Mouse (Mus musculus): ENCODE measurements around the gene Jhy. TPM values are rescaled to one million over a fixed set of nuclear protein-coding genes. Genes with fewer than 3 reads are reported as not detected.

Gene Jhy
- polyA plus RNA-seq, 1 experiment from 2014 or later, result 0.88 TPM

DNA sequence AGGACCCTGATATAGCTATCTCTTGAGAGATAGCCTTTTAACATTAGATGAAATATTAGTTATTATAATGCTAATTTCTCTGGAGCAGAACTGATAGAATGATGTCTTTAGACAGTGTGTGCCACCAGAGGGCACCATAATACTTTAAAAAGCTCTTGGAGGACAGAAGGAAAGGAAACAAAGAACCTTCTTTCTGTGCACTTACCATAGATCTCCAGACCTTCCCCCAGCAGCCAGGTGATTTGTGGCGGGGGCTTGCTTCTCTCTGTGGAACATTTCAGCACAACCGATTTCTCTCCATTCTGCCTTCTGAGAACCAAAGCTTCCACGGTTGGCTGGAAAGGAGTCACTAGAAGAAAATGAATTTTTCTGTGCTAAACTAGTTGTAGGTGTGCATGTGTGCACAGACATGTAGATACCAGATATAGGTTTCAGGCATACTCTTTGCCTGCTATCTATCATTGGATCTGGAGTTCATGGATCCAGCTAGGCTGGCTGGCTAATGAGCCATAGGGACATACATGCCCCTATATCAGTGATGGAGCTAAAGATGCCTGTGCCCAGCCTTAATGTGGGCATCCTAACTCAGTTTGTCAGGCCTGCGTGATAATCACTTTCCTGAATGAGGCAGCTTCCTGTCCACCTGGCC lies 26.1 kb upstream of the Jhy start:
- H3K4me1 ChIP-seq (ENCODE audit: control insufficient read depth, insufficient read depth, low read length), result no peaks in the 10 kb centered on the region
- no peak overlapping the region for H3K27ac ChIP-seq (ENCODE audit: low read depth, low read length)
- DNase-seq (ENCODE audit: low spot score) (peak; percentile 68), ATAC-seq (ENCODE audit: insufficient read depth, low FRiP score, low TSS enrichment) (peak; percentile 48; the same call in 1 of the 2 replicates)
- H3K36me3 ChIP-seq (ENCODE audit: control insufficient read depth, insufficient read depth, low read length), result no peaks in the 10 kb centered on the region
- 43% methylated on average over 4 of the region's 4 CpGs for WGBS
- no peak overlapping the region for H3K4me2 ChIP-seq (ENCODE audit: low read depth)
- H3K4me3 ChIP-seq (ENCODE audit: low read depth, low read length), result no peak overlapping the region
- no peaks in the 10 kb centered on the region for H3K9me3 ChIP-seq (ENCODE audit: control insufficient read depth, low read length)
- H3K9ac ChIP-seq (ENCODE audit: low read length), result no peak overlapping the region
- no peaks in the 10 kb centered on the region for H3K27me3 ChIP-seq (ENCODE audit: control insufficient read depth, insufficient read depth, low read length)

DNA sequence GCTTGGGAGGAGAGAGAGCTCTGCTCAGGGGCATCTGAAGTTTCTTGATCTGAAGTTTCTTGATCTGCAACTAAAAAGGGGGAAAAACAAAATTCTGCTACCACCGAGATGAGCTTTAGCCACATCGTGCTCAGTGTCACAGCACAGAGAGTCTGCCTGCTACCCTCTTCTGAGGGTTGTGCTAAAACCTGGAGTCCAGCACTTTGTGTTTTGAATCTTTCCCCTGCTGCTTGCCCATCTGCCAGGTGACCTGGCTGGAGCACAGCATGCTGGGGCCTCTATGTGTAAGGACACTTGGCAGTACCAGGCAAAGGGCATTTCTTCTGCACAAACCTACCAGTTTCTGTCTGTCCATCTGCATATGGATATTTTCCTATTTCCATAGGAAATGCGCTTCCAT lies 20.4 kb upstream of the Jhy start:
- 77% methylated on average over 3 of the region's 3 CpGs for WGBS
- no peaks in the 10 kb centered on the region for H3K4me1 ChIP-seq (ENCODE audit: control insufficient read depth, insufficient read depth, low read length)
- no peak for DNase-seq (ENCODE audit: low spot score)
- H3K27ac ChIP-seq (ENCODE audit: low read depth, low read length), result no peak overlapping the region
- no peak overlapping the region for H3K4me3 ChIP-seq (ENCODE audit: low read depth, low read length)
- no peaks in the 10 kb centered on the region for H3K27me3 ChIP-seq (ENCODE audit: control insufficient read depth, insufficient read depth, low read length)
- H3K36me3 ChIP-seq (ENCODE audit: control insufficient read depth, insufficient read depth, low read length), result no peaks in the 10 kb centered on the region
- ATAC-seq (ENCODE audit: insufficient read depth, low FRiP score, low TSS enrichment), result no peak
- no peaks in the 10 kb centered on the region for H3K9me3 ChIP-seq (ENCODE audit: control insufficient read depth, low read length)
- no peak overlapping the region for H3K9ac ChIP-seq (ENCODE audit: low read length)
- no peak overlapping the region for H3K4me2 ChIP-seq (ENCODE audit: low read depth)

GRCm38 (mm10) chr9:40983758-40984157 lies 19.8 kb upstream of the Jhy start:
- H3K27me3 ChIP-seq (ENCODE audit: control insufficient read depth, insufficient read depth, low read length), result no peaks in the 10 kb centered on the region
- no peak overlapping the region for H3K4me2 ChIP-seq (ENCODE audit: low read depth)
- H3K36me3 ChIP-seq (ENCODE audit: control insufficient read depth, insufficient read depth, low read length), result no peaks in the 10 kb centered on the region
- ATAC-seq (ENCODE audit: insufficient read depth, low FRiP score, low TSS enrichment) (no peak), DNase-seq (ENCODE audit: low spot score) (no peak)
- H3K9me3 ChIP-seq (ENCODE audit: control insufficient read depth, low read length), result no peaks in the 10 kb centered on the region
- no peak overlapping the region for H3K27ac ChIP-seq (ENCODE audit: low read depth, low read length)
- H3K4me3 ChIP-seq (ENCODE audit: low read depth, low read length), result no peak overlapping the region
- 83% methylated on average over 3 of the region's 3 CpGs for WGBS
- H3K4me1 ChIP-seq (ENCODE audit: control insufficient read depth, insufficient read depth, low read length), result no peaks in the 10 kb centered on the region
- H3K9ac ChIP-seq (ENCODE audit: low read length), result no peak overlapping the region

- Histone ChIP-seq H3K4me3 (ENCODE audit: low read depth, low read length) (no peak overlapping the region), H3K36me3 (ENCODE audit: control insufficient read depth, insufficient read depth, low read length) (no peaks in the 10 kb centered on the region), H3K27ac (ENCODE audit: low read depth, low read length) (no peak overlapping the region), H3K9ac (ENCODE audit: low read length) (no peak overlapping the region), H3K27me3 (ENCODE audit: control insufficient read depth, insufficient read depth, low read length) (no peaks in the 10 kb centered on the region), H3K4me2 (ENCODE audit: low read depth) (no peak overlapping the region), H3K4me1 (ENCODE audit: control insufficient read depth, insufficient read depth, low read length) (no peaks in the 10 kb centered on the region), H3K9me3 (ENCODE audit: control insufficient read depth, low read length) (no peaks in the 10 kb centered on the region)
- no peak for ATAC-seq (ENCODE audit: insufficient read depth, low FRiP score, low TSS enrichment)
- WGBS, result 45% methylated on average over 6 of the region's 6 CpGs
- DNase-seq (ENCODE audit: low spot score), result no peak
These were observed 18.6 kb upstream of the Jhy start for GRCm38 (mm10) chr9:40982480-40982879.

DNA sequence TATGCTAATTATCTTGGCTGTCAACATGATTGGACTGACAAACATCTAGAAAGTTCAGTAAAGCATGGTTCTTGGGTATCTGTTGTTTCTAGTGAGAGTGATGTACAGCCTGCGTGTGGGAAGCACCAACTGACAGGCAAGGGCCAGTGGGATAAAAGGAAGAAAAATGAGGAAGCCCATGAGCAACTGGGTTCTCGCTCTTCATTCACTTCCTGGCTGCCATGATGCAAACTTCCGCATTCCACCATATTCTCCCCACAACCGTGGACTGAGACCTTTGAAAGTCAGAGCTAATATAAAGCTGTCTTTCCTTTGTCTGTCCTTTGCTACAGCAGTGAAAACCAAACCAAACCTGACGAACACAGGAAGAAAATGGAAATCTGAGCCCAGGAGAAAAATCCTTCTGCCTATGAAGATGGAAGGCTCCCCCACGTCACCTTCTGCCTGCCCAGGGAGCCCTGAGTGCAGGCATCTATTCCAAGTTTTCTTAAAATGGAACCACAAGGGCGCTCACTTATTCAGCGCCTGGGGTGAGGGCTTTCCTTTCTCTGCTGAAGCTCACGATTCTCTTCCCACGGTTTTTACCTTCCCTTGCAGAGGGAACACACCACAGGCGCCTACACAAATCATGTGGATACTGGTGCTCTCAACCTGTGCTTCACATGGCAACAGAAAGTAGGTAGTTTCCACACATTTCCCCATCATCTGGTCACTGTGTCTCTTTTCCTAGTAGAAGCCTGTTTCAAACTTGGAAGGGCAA lies 10.3 kb upstream of the Jhy start:
- no peaks in the 10 kb centered on the region for H3K36me3 ChIP-seq (ENCODE audit: control insufficient read depth, insufficient read depth, low read length)
- no peak for ATAC-seq (ENCODE audit: insufficient read depth, low FRiP score, low TSS enrichment)

DNA sequence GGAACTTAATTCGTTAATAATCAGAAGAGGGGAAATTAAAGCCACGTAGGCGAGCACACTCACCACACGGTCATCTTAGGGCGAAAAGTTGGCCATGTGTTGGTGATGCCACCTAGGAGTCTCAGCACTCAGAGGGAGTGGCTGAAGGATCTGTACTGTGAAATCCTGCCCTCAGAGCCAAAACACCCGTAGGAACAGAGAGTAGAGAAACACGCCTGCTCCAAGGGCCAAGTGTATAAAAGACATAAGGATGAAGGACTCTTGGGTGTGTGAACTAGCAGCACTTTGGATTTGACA lies 448 bp upstream of the Jhy start:
- H3K4me3 ChIP-seq (ENCODE audit: low read depth, low read length), result peak overlapping the region; percentile 47
- H3K4me1 ChIP-seq (ENCODE audit: control insufficient read depth, insufficient read depth, low read length), result peaks cover 8% of the 10 kb centered on the region
- no peak for DNase-seq (ENCODE audit: low spot score)
- no peaks in the 10 kb centered on the region for H3K9me3 ChIP-seq (ENCODE audit: control insufficient read depth, low read length)
- H3K4me2 ChIP-seq (ENCODE audit: low read depth), result peak overlapping the region; percentile 92
- WGBS, result 17% methylated on average over 7 of the region's 7 CpGs
- ATAC-seq (ENCODE audit: insufficient read depth, low FRiP score, low TSS enrichment), result no peak
- peaks cover 14% of the 10 kb centered on the region for H3K27me3 ChIP-seq (ENCODE audit: control insufficient read depth, insufficient read depth, low read length)
- H3K36me3 ChIP-seq (ENCODE audit: control insufficient read depth, insufficient read depth, low read length), result no peaks in the 10 kb centered on the region
- H3K27ac ChIP-seq (ENCODE audit: low read depth, low read length), result no peak overlapping the region
- H3K9ac ChIP-seq (ENCODE audit: low read length), result no peak overlapping the region; the same call in 1 of the 2 replicates

More for the DNA sequence above, 10.3 kb upstream of the Jhy start:
- WGBS, result 82% methylated on average over 11 of the region's 11 CpGs
- H3K4me1 ChIP-seq (ENCODE audit: control insufficient read depth, insufficient read depth, low read length), result no peaks in the 10 kb centered on the region
- no peaks in the 10 kb centered on the region for H3K9me3 ChIP-seq (ENCODE audit: control insufficient read depth, low read length)
- H3K4me2 ChIP-seq (ENCODE audit: low read depth), result no peak overlapping the region
- no peak overlapping the region for H3K27ac ChIP-seq (ENCODE audit: low read depth, low read length)
- H3K27me3 ChIP-seq (ENCODE audit: control insufficient read depth, insufficient read depth, low read length), result no peaks in the 10 kb centered on the region
- H3K9ac ChIP-seq (ENCODE audit: low read length), result no peak overlapping the region
- no peak overlapping the region for H3K4me3 ChIP-seq (ENCODE audit: low read depth, low read length)
- DNase-seq (ENCODE audit: low spot score), result no peak

DNA sequence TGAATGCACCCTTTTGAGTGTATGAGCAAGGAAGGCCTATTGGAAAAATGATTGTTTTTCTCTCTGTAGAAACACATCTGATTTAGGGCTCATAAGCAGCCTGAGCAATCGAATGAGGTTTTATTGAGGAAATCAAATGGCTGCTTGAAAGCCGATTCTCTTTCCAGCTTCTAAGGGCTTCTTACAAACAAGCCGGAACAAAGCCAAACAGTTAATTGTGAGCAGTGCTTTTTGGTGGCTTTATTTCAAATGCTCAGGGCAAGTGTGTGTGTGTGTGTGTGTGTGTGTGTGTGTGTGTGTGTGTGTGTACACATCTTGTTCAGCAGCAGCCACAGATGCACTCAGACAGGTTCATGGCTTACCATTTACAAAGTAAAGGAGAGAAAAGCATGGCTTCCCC lies 2.5 kb downstream of the Jhy start:
- H3K27ac ChIP-seq (ENCODE audit: low read depth, low read length), result no peak overlapping the region
- H3K9ac ChIP-seq (ENCODE audit: low read length), result no peak overlapping the region
- H3K36me3 ChIP-seq (ENCODE audit: control insufficient read depth, insufficient read depth, low read length), result no peaks in the 10 kb centered on the region
- H3K4me3 ChIP-seq (ENCODE audit: low read depth, low read length), result no peak overlapping the region
- H3K4me2 ChIP-seq (ENCODE audit: low read depth), result no peak overlapping the region
- H3K9me3 ChIP-seq (ENCODE audit: control insufficient read depth, low read length), result no peaks in the 10 kb centered on the region
- no peak for DNase-seq (ENCODE audit: low spot score)
- no peak for ATAC-seq (ENCODE audit: insufficient read depth, low FRiP score, low TSS enrichment)
- WGBS, result 59% methylated on average over 3 of the region's 3 CpGs
- peaks cover 14% of the 10 kb centered on the region for H3K27me3 ChIP-seq (ENCODE audit: control insufficient read depth, insufficient read depth, low read length)
- peaks cover 8% of the 10 kb centered on the region for H3K4me1 ChIP-seq (ENCODE audit: control insufficient read depth, insufficient read depth, low read length)

GRCm38 (mm10) chr9:40949039-40949615 lies 14.8 kb downstream of the Jhy start:
- H3K27ac ChIP-seq (ENCODE audit: low read depth, low read length), result no peak overlapping the region
- H3K9ac ChIP-seq (ENCODE audit: low read length), result peak overlapping the region; percentile 23; the same call in 1 of the 2 replicates
- H3K4me1 ChIP-seq (ENCODE audit: control insufficient read depth, insufficient read depth, low read length), result no peaks in the 10 kb centered on the region
- ATAC-seq (ENCODE audit: insufficient read depth, low FRiP score, low TSS enrichment) (peak; percentile 81), DNase-seq (ENCODE audit: low spot score) (peak; percentile 62)
- H3K36me3 ChIP-seq (ENCODE audit: control insufficient read depth, insufficient read depth, low read length), result no peaks in the 10 kb centered on the region
- H3K27me3 ChIP-seq (ENCODE audit: control insufficient read depth, insufficient read depth, low read length), result 0 out of 2 replicates have a peak, but pooled peaks cover 2% of the 10 kb centered on the region
- no peak overlapping the region for H3K4me3 ChIP-seq (ENCODE audit: low read depth, low read length)
- 25% methylated on average over 18 of the region's 18 CpGs for WGBS
- H3K4me2 ChIP-seq (ENCODE audit: low read depth), result peak overlapping the region; percentile 27
- no peaks in the 10 kb centered on the region for H3K9me3 ChIP-seq (ENCODE audit: control insufficient read depth, low read length)

DNA sequence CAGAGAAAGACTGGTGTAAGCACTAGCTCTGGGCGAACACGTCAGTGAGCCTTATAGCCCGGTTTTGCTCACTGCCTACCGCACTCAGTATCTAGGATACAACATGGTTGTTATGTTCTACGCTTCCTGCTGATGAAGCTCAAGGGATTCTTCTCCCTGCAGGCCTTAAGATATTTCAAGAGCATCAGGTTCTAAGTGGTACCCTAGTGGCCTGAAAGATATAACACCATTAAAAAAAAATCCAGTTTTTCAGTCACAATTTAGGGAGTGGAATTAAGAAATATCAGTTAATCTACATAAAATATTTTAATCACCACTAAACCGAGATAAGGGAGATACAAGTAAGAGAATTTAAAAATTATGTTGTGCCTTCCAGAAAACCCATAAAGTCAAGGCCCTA lies 15.4 kb downstream of the Jhy start:
- no peak for DNase-seq (ENCODE audit: low spot score)
- 0 out of 2 replicates have a peak, but pooled peaks cover 2% of the 10 kb centered on the region for H3K27me3 ChIP-seq (ENCODE audit: control insufficient read depth, insufficient read depth, low read length)
- H3K36me3 ChIP-seq (ENCODE audit: control insufficient read depth, insufficient read depth, low read length), result no peaks in the 10 kb centered on the region
- no peak overlapping the region for H3K4me2 ChIP-seq (ENCODE audit: low read depth)
- no peak for ATAC-seq (ENCODE audit: insufficient read depth, low FRiP score, low TSS enrichment)
- H3K4me1 ChIP-seq (ENCODE audit: control insufficient read depth, insufficient read depth, low read length), result no peaks in the 10 kb centered on the region
- H3K9ac ChIP-seq (ENCODE audit: low read length), result no peak overlapping the region
- H3K4me3 ChIP-seq (ENCODE audit: low read depth, low read length), result no peak overlapping the region
- H3K9me3 ChIP-seq (ENCODE audit: control insufficient read depth, low read length), result no peaks in the 10 kb centered on the region
- no peak overlapping the region for H3K27ac ChIP-seq (ENCODE audit: low read depth, low read length)
- WGBS, result 91% methylated on average over 6 of the region's 6 CpGs
